Mouse (Mus musculus) hindbrain, postnatal 0 days (tissue): ENCODE data around the gene Med27. TPM values are rescaled to one million over a fixed set of nuclear protein-coding genes. Genes with fewer than 3 reads are reported as not detected.

Experiments used
- ATAC-seq: fragments of 200-750 bp; cut with Nextera tagmentation; 2 replicates; pipeline ENCODE4 v1.8.0; 2017; ENCODE audit warnings: mild to moderate bottlenecking, moderate TSS enrichment, moderate library complexity
- DNase-seq: peaks from one replicate; pipeline ENCODE4 v3.0.0-alpha.2; 2015; ENCODE audit warnings: low spot score
- H3K27ac ChIP-seq: fragments of 300-500 bp; sonication (generic); 2 replicates; pipeline ENCODE4 v1.5.1; 2014; ENCODE audit warnings: mild to moderate bottlenecking
- H3K27me3 ChIP-seq: fragments of 300-500 bp; sonication (generic); 2 replicates; pipeline ENCODE4 v1.6.1; 2014; ENCODE audit warnings: low read length, mixed read lengths; ENCODE audit not compliant: insufficient read depth
- H3K36me3 ChIP-seq: fragments of 300-500 bp; sonication (generic); 2 replicates; pipeline ENCODE4 v1.6.1; 2014; ENCODE audit warnings: low read length, mixed read lengths; ENCODE audit not compliant: insufficient read depth
- H3K4me1 ChIP-seq: fragments of 300-500 bp; sonication (generic); 2 replicates; pipeline ENCODE4 v1.6.1; 2014; ENCODE audit warnings: antibody characterized with exemption, low read length, mixed read lengths; ENCODE audit not compliant: insufficient read depth
- H3K4me2 ChIP-seq: fragments of 300-500 bp; sonication (generic); 2 replicates; pipeline ENCODE4 v1.6.1; 2014; ENCODE audit warnings: low read depth, mild to moderate bottlenecking, low read length, moderate library complexity, mixed read lengths
- H3K4me3 ChIP-seq: fragments of 300-500 bp; sonication (generic); 2 replicates; pipeline ENCODE4 v1.5.1; 2014; ENCODE audit warnings: low read length
- H3K9ac ChIP-seq: fragments of 300-500 bp; sonication (generic); replicated peaks from 2 replicates; pipeline ENCODE4 v1.6.1; 2014; ENCODE audit warnings: mild to moderate bottlenecking, low read length, moderate library complexity, mixed read lengths
- H3K9me3 ChIP-seq: fragments of 300-500 bp; sonication (generic); 2 replicates; pipeline ENCODE4 v1.6.1; 2016; ENCODE audit warnings: low read length, mixed read lengths
- CTCF ChIP-seq: IDR thresholded peaks from 2 replicates; pipeline ENCODE4 v1.5.1; 2016; ENCODE audit warnings: antibody characterized with exemption, control low read depth, low read depth
- WGBS: fragments of 180-500 bp; shearing (Covaris S2); extraction: QIAGEN DNeasy Blood & Tissue Kit; methylation state at CpG from one replicate; pipeline ENCODE4 v1.1.7; 2014; 5-methylcytosine and 5-hydroxymethylcytosine counted together
- polyA plus RNA-seq: library from polyadenylated mRNA; unstranded; fragments of >200 nt; fragmentation: Nextera tagmentation; extraction: Ambion mirVana; gene quantifications from 2 replicates; pipeline ENCODE4 v1.2.1, GENCODE M21; 2015
- total RNA-seq: library from RNA; depleted of rRNA; stranded (reverse); fragments of >200 nt; gene quantifications from 2 replicates; pipeline ENCODE4 v1.2.3, GENCODE M21; 2014

The Med27 gene
- total and polyA plus RNA-seq, 2 experiments from 2014 or later: 58.8 to 70.3 TPM

DNA sequence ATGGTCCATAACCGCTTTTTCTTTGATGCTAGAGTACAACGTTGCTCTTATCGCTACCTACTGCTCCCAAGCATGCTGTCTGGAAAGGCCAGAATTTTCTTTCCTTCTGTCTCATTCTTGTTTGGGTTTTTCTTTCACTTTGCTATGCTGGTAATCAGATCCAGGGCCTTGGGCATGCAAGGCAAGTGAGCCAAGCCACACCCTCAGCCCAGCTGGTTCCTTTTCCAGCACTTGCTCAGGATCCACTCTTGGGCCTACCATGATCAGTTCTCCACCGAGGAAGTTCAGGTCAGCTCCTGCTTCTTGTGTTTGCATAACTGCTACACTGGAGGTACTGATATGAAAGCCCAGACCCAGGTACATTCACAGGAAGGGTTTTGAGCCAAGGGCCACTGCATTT, 44.5 kb downstream of the Med27 start:
- TF ChIP-seq CTCF: no peak
- H3K27me3 ChIP-seq: no peaks in the 10 kb centered on the region
- no peak overlapping the region for H3K9ac ChIP-seq
- peaks cover 1% of the 10 kb centered on the region; the same call in 1 of the 2 replicates for H3K4me1 ChIP-seq
- no peak overlapping the region for H3K4me3 ChIP-seq
- no peak overlapping the region for H3K27ac ChIP-seq
- 90% methylated on average over 4 of the region's 4 CpGs for WGBS
- no peaks in the 10 kb centered on the region for H3K9me3 ChIP-seq
- DNase-seq: no peak
- no peak for ATAC-seq
- H3K4me2 ChIP-seq: no peak overlapping the region
- no peaks in the 10 kb centered on the region for H3K36me3 ChIP-seq

DNA sequence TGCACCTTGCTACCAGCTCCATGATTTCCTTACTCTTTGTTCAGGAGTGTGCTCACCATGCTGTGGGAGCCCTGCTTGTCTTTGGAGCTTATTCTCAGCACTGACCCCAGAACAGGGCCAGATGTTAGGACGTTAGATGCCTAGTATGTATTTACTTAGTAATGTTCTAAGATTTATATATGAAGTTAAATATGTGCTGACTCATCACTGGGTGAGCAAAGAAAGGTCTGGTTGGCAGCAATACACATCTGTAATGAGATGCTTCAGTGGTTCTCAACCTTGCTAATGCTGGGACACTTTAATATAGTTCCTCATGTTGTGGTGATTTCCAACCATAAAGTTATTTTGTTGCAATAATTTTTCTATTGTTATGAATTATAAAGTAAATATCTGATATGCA, 45.4 kb downstream of the Med27 start:
- 74% methylated on average over 1 of the region's 1 CpGs for WGBS
- Histone ChIP-seq H3K27me3 (no peaks in the 10 kb centered on the region), H3K4me3 (no peak overlapping the region), H3K9ac (no peak overlapping the region), H3K36me3 (no peaks in the 10 kb centered on the region), H3K27ac (no peak overlapping the region), H3K9me3 (no peaks in the 10 kb centered on the region), H3K4me2 (no peak overlapping the region), H3K4me1 (no peaks in the 10 kb centered on the region)
- no peak for DNase-seq
- no peak for ATAC-seq
- TF ChIP-seq CTCF: no peak

DNA sequence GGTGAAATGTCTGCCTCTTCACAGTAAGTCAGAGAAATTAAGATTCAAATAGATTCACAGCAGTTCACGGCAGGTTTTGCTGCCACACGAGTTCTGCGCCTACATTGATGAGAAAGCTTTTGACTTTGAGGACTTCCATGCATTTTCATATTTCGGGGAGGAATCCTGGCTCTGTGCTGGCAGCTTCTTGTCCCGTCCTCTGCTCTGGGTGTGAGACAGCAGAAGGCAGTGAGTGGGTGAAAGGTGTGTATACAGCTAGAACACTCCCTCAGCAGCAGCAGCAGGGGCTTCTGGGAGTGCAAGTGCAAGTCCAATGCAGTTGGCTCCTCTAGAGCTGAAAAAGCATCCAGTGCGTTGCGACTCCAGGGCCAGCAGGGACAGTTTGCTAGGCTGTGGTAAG, 53.6 kb downstream of the Med27 start:
- H3K4me3 ChIP-seq: no peak overlapping the region
- H3K4me1 ChIP-seq: peaks cover 16% of the 10 kb centered on the region
- H3K27ac ChIP-seq: no peak overlapping the region
- no peaks in the 10 kb centered on the region for H3K27me3 ChIP-seq
- H3K36me3 ChIP-seq: no peaks in the 10 kb centered on the region
- no peaks in the 10 kb centered on the region for H3K9me3 ChIP-seq
- H3K4me2 ChIP-seq: no peak overlapping the region
- no peak for DNase-seq
- no peak for ATAC-seq
- 84% methylated on average over 7 of the region's 7 CpGs for WGBS
- H3K9ac ChIP-seq: no peak overlapping the region
- no peak for TF ChIP-seq CTCF

GRCm38 (mm10) chr2:29400812-29401211, 54.2 kb downstream of the Med27 start:
- Histone ChIP-seq H3K4me1 (peaks cover 16% of the 10 kb centered on the region), H3K4me2 (no peak overlapping the region), H3K27ac (no peak overlapping the region), H3K36me3 (no peaks in the 10 kb centered on the region), H3K27me3 (no peaks in the 10 kb centered on the region), H3K9me3 (no peaks in the 10 kb centered on the region), H3K9ac (no peak overlapping the region), H3K4me3 (no peak overlapping the region)
- 85% methylated on average over 3 of the region's 3 CpGs for WGBS
- ATAC-seq (no peak), DNase-seq (no peak)
- TF ChIP-seq CTCF: no peak

DNA sequence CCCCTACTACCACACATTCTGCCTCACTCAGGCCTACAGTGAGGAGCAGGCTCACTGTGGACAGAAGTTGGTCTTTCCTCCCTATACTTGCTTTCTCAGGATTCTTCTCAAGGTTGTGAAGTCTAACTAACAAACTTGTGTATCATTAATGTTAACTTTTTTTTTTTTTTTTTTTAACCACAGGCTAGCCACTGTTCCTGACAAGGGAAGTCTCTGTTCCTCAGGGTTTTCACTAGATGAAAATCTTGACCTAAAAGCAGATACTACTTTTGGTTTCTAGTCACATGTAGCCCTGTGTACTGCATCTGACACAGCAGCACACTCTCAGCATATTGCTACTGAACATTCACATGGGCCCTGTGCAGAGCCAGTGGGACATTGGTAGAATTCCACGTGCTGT, 55.2 kb downstream of the Med27 start:
- no peak for ATAC-seq
- no peaks in the 10 kb centered on the region for H3K36me3 ChIP-seq
- no peak for TF ChIP-seq CTCF

DNA sequence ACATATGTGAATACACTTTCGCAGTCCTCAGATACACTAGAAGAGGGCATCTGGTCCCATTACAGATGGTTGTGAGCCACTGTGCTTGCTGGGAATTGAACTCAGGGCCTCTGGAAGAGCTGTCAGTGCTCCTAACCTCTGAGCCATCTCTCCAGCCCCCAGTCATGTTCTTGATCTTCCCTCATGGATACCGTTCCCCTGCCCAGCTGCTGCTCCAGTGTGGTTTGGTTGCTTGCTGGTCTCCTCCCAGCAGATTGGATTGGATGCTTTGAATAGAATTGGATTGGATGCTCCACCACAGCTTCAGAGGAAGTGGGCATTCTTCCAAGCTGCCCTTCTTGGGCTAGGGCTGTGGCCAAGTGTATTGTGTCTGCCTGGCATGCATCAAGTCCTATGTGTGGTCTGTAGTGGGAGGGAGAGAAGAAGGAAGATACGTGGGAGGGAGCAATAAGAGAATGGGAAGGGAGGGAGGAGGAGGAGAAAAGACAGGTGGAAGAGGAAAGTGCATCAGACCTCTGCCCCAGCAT, 56.0 kb downstream of the Med27 start:
- peak; percentile 83 for DNase-seq
- Histone ChIP-seq H3K27me3 (no peaks in the 10 kb centered on the region), H3K4me1 (peaks cover 16% of the 10 kb centered on the region), H3K4me3 (no peak overlapping the region), H3K4me2 (no peak overlapping the region), H3K36me3 (no peaks in the 10 kb centered on the region), H3K27ac (no peak overlapping the region), H3K9me3 (no peaks in the 10 kb centered on the region), H3K9ac (no peak overlapping the region)
- WGBS: 48% methylated on average over 3 of the region's 3 CpGs
- TF ChIP-seq CTCF: no peak
- ATAC-seq: peak; percentile 86

More for the DNA sequence above, 55.2 kb downstream of the Med27 start:
- no peak for DNase-seq
- no peaks in the 10 kb centered on the region for H3K27me3 ChIP-seq
- peaks cover 16% of the 10 kb centered on the region for H3K4me1 ChIP-seq
- no peak overlapping the region for H3K4me2 ChIP-seq
- H3K9me3 ChIP-seq: no peaks in the 10 kb centered on the region
- H3K9ac ChIP-seq: no peak overlapping the region
- H3K27ac ChIP-seq: no peak overlapping the region
- 82% methylated on average over 1 of the region's 1 CpGs for WGBS
- no peak overlapping the region for H3K4me3 ChIP-seq

- no peaks in the 10 kb centered on the region for H3K9me3 ChIP-seq
- no peaks in the 10 kb centered on the region for H3K27me3 ChIP-seq
- no peak overlapping the region for H3K4me2 ChIP-seq
- H3K4me3 ChIP-seq: no peak overlapping the region
- ATAC-seq: 0 out of 2 replicates have a peak, but pooled peaks have one; percentile 64
- peaks cover 16% of the 10 kb centered on the region for H3K4me1 ChIP-seq
- no peak overlapping the region for H3K27ac ChIP-seq
- no peak overlapping the region for H3K9ac ChIP-seq
- DNase-seq: peak; percentile 46
- 44% methylated on average over 9 of the region's 9 CpGs for WGBS
- peak; percentile 53 for TF ChIP-seq CTCF
- H3K36me3 ChIP-seq: no peaks in the 10 kb centered on the region
Measured at GRCm38 (mm10) chr2:29403799-29404530, 57.3 kb downstream of the Med27 start.
